Mouse (Mus musculus) thymus, postnatal 4 days (tissue): ENCODE data around the gene Lgmn.

Experiments
- DNase-seq: peaks from one replicate; pipeline ENCODE4 v3.0.0; 2021

Lgmn gene

GRCm38 (mm10) chr12:102387219-102387917 is 52.2 kb downstream of the Lgmn start:
- peak; percentile 89 for DNase-seq

- peak; percentile 53 for DNase-seq
Measured at GRCm38 (mm10) chr12:102384819-102385218, 54.8 kb downstream of the Lgmn start.

- DNase-seq, result no peak
Measured at GRCm38 (mm10) chr12:102383288-102383687, 56.3 kb downstream of the Lgmn start.

GRCm38 (mm10) chr12:102382180-102382579 is 57.4 kb downstream of the Lgmn start:
- no peak for DNase-seq

- no peak for DNase-seq
Measured at GRCm38 (mm10) chr12:102372322-102372721, 67.3 kb downstream of the Lgmn start.

- DNase-seq, result no peak
Measured at GRCm38 (mm10) chr12:102370931-102371500, 68.6 kb downstream of the Lgmn start.

GRCm38 (mm10) chr12:102369488-102370235 is 70.0 kb downstream of the Lgmn start:
- DNase-seq, result no peak

- DNase-seq, result peak; percentile 35
Measured at GRCm38 (mm10) chr12:102368556-102368955, 71.1 kb downstream of the Lgmn start.

GRCm38 (mm10) chr12:102368066-102368465 is 71.5 kb downstream of the Lgmn start:
- peak; percentile 50 for DNase-seq

- no peak for DNase-seq
Measured at GRCm38 (mm10) chr12:102367075-102367474, 72.5 kb downstream of the Lgmn start.

GRCm38 (mm10) chr12:102366126-102366816 is 73.3 kb downstream of the Lgmn start:
- no peak for DNase-seq

- DNase-seq, result no peak
Measured at GRCm38 (mm10) chr12:102365016-102365415, 74.6 kb downstream of the Lgmn start.

GRCm38 (mm10) chr12:102361189-102362161 is 78.1 kb downstream of the Lgmn start:
- no peak for DNase-seq

GRCm38 (mm10) chr12:102359390-102359789 is 80.2 kb downstream of the Lgmn start:
- DNase-seq, result no peak

- no peak for DNase-seq
Measured at GRCm38 (mm10) chr12:102356781-102357180, 82.8 kb downstream of the Lgmn start.

- DNase-seq, result no peak
Measured at GRCm38 (mm10) chr12:102355784-102356183, 83.8 kb downstream of the Lgmn start.

GRCm38 (mm10) chr12:102354126-102354984 is 85.3 kb downstream of the Lgmn start:
- DNase-seq, result no peak

GRCm38 (mm10) chr12:102350997-102351396 is 88.6 kb downstream of the Lgmn start:
- DNase-seq, result no peak

- no peak for DNase-seq
Measured at GRCm38 (mm10) chr12:102348447-102348846, 91.2 kb downstream of the Lgmn start.

- DNase-seq, result peak; percentile 82
Measured at GRCm38 (mm10) chr12:102346507-102346906, 93.1 kb downstream of the Lgmn start.
